Mouse (Mus musculus) C2C12 (cell line): Measurements from ENCODE around the gene Gsg1l.

Experiments used
- CTCF ChIP-seq: IDR thresholded peaks from one replicate; pipeline ENCODE4 v1.5.1; 2011; ENCODE audit not compliant: control insufficient read depth, insufficient read depth, insufficient read length
- FOSL1 ChIP-seq: IDR thresholded peaks from one replicate; pipeline ENCODE4 v1.8.0; 2011; ENCODE audit warnings: mild to moderate bottlenecking, low read length; ENCODE audit not compliant: poor library complexity, insufficient read depth, severe bottlenecking
- MAX ChIP-seq: IDR thresholded peaks from one replicate; pipeline ENCODE4 v1.6.1; 2011; ENCODE audit warnings: mild to moderate bottlenecking, control low read depth
- USF1 ChIP-seq: IDR thresholded peaks from one replicate; pipeline ENCODE4 v1.6.1; 2011; ENCODE audit warnings: low read depth, mild to moderate bottlenecking, control low read depth, moderate library complexity

GRCm38 (mm10) chr7:125859564-125859963 is 222.6 kb downstream of the Gsg1l start:
- TF ChIP-seq MAX (no peak), FOSL1 (no peak), CTCF (no peak), USF1 (no peak)
